Comparison of ENCODE assay signal across 15 mouse cellular contexts in the genomic region with DNA sequence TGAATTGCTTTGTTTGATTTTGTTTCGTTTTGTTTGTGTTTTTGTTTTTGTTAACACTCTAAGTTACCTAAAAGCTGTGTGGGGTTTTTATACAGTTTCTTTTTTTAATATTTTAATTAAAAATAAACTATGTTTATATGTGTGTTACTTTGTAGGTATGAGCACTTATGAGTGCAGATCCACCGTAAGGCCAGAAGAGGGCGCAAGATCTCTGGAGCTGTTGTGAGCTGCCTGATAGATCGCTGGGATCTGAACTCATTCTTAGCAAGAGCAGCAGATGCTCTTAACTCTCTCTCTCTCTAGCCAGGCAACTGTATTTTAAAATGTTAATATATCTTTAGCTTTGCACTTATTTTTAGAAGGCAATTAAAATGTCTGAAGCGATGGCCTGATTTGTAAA. TPM values are rescaled to one million over a fixed set of nuclear protein-coding genes. Genes with fewer than 3 reads are reported as not detected.
DNase-seq lines count a peak whose midpoint lies in the region; ATAC-seq and TF ChIP-seq lines count a peak whose summit lies in the region.
"Had no signal": no experiment of that assay in that cellular context is flagged by ENCODE, and none has a peak within 500 bp of the region (broad histone marks: within the 10 kb centered on the region; RNA-seq: fewer than 3 reads in every experiment).

No protein-coding gene starts in this region.

- no peaks in the 10 kb centered on the region for H3K27me3 ChIP-seq in liver, embryonic 14.5 days (ENCODE audit: control insufficient read depth, insufficient read depth, low read length)
- H3K27me3 ChIP-seq in liver, embryonic 12.5 days (replicated peaks), result no peaks in the 10 kb centered on the region
- peaks cover 5% of the 10 kb centered on the region; the same call in 1 of the 2 replicates for H3K27me3 ChIP-seq in midbrain, embryonic 13.5 days
- H3K27me3 ChIP-seq: embryonic facial prominence, embryonic 13.5 days; lung, embryonic 15.5 days; midbrain, embryonic 12.5 days; neural tube, embryonic 12.5 days had no signal

- TF ChIP-seq EP300 in liver, embryonic 14.5 days (IDR thresholded peaks at IDR 0.05; ENCODE audit: low read depth), result no peak

- WGBS in liver, embryonic 14.5 days (ENCODE audit: insufficient replicate concordance), result 82% methylated on average over 5 of the region's 5 CpGs
- 81% methylated on average over 5 of the region's 5 CpGs for WGBS in liver, embryonic 12.5 days (ENCODE audit: insufficient replicate concordance)
- 91% methylated on average over 5 of the region's 5 CpGs for WGBS in midbrain, embryonic 13.5 days

- no peak overlapping the region for H3K4me2 ChIP-seq in liver, embryonic 14.5 days (ENCODE audit: low read depth)
- no peak overlapping the region for H3K4me2 ChIP-seq in liver, embryonic 12.5 days
- H3K4me2 ChIP-seq in midbrain, embryonic 13.5 days (replicated peaks), result no peak overlapping the region

- no peak overlapping the region for H3K27ac ChIP-seq in gastrocnemius, adult 2 months
- no peak overlapping the region for H3K27ac ChIP-seq in liver, embryonic 14.5 days
- no peak overlapping the region for H3K27ac ChIP-seq in liver, embryonic 12.5 days
- no peak overlapping the region for H3K27ac ChIP-seq in midbrain, embryonic 13.5 days
- H3K27ac ChIP-seq: embryonic facial prominence, embryonic 13.5 days; neural tube, embryonic 12.5 days had no signal

- no peak for ATAC-seq in liver, embryonic 14.5 days (ENCODE audit: insufficient read depth)
- no peak for ATAC-seq in liver, embryonic 12.5 days
- no peak for ATAC-seq in midbrain, embryonic 13.5 days

- H3K9me3 ChIP-seq in liver, embryonic 14.5 days (ENCODE audit: control insufficient read depth, low read length), result no peaks in the 10 kb centered on the region
- H3K9me3 ChIP-seq in liver, embryonic 12.5 days (replicated peaks), result no peaks in the 10 kb centered on the region
- H3K9me3 ChIP-seq in midbrain, embryonic 13.5 days, result no peaks in the 10 kb centered on the region
- H3K9me3 ChIP-seq: embryonic facial prominence, embryonic 13.5 days; lung, embryonic 15.5 days; midbrain, embryonic 12.5 days; neural tube, embryonic 12.5 days had no signal

- peaks cover 17 to 37% of the 10 kb centered on the region in 2 experiments for H3K4me1 ChIP-seq in liver, embryonic 14.5 days (replicated peaks; ENCODE audit: control insufficient read depth in 2 of 2, insufficient read depth in 2 of 2, low read length in 1 of 2)
- H3K4me1 ChIP-seq in liver, embryonic 12.5 days, result peaks cover 26% of the 10 kb centered on the region
- H3K4me1 ChIP-seq in midbrain, embryonic 13.5 days (replicated peaks), result peaks cover 9% of the 10 kb centered on the region; the same call in 1 of the 2 replicates

- TF ChIP-seq CTCF in gastrocnemius, adult 2 months (IDR thresholded peaks at IDR 0.05), result peak; percentile 31; the same call in 1 of the 2 replicates
- TF ChIP-seq CTCF in liver, embryonic 14.5 days (IDR thresholded peaks at IDR 0.05; ENCODE audit: low read depth), result peak; percentile 40

- intact Hi-C loops in gastrocnemius, adult 2 months (cut with DNase I), result no loop called here
- intact Hi-C loops in gastrocnemius, postnatal 14 days (cut with DNase I; ENCODE audit: low total_unique reads), result no loop called here

- no peaks in the 10 kb centered on the region for H3K36me3 ChIP-seq in liver, embryonic 14.5 days (replicated peaks; ENCODE audit: control insufficient read depth, insufficient read depth, low read depth)
- no peaks in the 10 kb centered on the region for H3K36me3 ChIP-seq in liver, embryonic 12.5 days
- no peaks in the 10 kb centered on the region for H3K36me3 ChIP-seq in midbrain, embryonic 13.5 days
- H3K36me3 ChIP-seq: embryonic facial prominence, embryonic 13.5 days; lung, embryonic 15.5 days; midbrain, embryonic 12.5 days; neural tube, embryonic 12.5 days had no signal

- no peak for DNase-seq in gastrocnemius, adult 2 months
- DNase-seq in gastrocnemius, postnatal 14 days, result no peak
- DNase-seq in liver, embryonic 14.5 days (ENCODE audit: low read depth in 3 of 3, low spot score in 3 of 3), result no peak
- peak; percentile 18 for DNase-seq in A20 (ENCODE audit: low read depth, low spot score)
- DNase-seq in T-cell, adult 2 months (ENCODE audit: low spot score), result peak; percentile 10
- DNase-seq in Muller cell, postnatal 12 days (ENCODE audit: inconsistent ontology term), result no peak
- DNase-seq: adrenal gland, adult 8-10 months; cerebellum, adult 8-10 months; heart, postnatal 4 days had no signal

- no peak overlapping the region for H3K4me3 ChIP-seq in gastrocnemius, adult 2 months
- H3K4me3 ChIP-seq in liver, embryonic 14.5 days (ENCODE audit: insufficient read depth in 1 of 2, low read depth in 2 of 2, low read length in 2 of 2), result no peak overlapping the region
- H3K4me3 ChIP-seq in liver, embryonic 12.5 days, result no peak overlapping the region
- no peak overlapping the region for H3K4me3 ChIP-seq in midbrain, embryonic 13.5 days (replicated peaks)

- H3K9ac ChIP-seq in liver, embryonic 14.5 days (replicated peaks), result no peak overlapping the region
- no peak overlapping the region for H3K9ac ChIP-seq in liver, embryonic 12.5 days
- H3K9ac ChIP-seq in midbrain, embryonic 13.5 days (replicated peaks), result no peak overlapping the region
- H3K9ac ChIP-seq: embryonic facial prominence, embryonic 13.5 days; lung, embryonic 15.5 days; neural tube, embryonic 12.5 days had no signal

RNA-seq across cellular contexts. Expression of gene Tnfsf10, which starts 32.6 kb away (rescaled TPM):
- 10 to 100 TPM in 1 of 2 experiments, 1 to 10 TPM in 1; 3.7 to 15.2 TPM for total RNA-seq in gastrocnemius, adult 2 months (2021)
- total RNA-seq in gastrocnemius, postnatal 14 days (2021), result 1 to 10 TPM; 5.1 to 7.6 TPM
- polyA plus RNA-seq in liver, embryonic 14.5 days (2012; rRNA removed), result 0.04 and 0.09 TPM in 2 replicates
- polyA plus RNA-seq in liver, embryonic 14.5 days (2014; fragmentation: Nextera tagmentation; extraction: Ambion mirVana), result 0.04 and 0.11 TPM in 2 replicates
- 0.06 and 0.07 TPM in 2 replicates for polyA plus RNA-seq in liver, embryonic 12.5 days (2016; fragmentation: Nextera tagmentation; extraction: Ambion mirVana)
- 0.06 and 0.07 TPM in 2 replicates for polyA plus RNA-seq in midbrain, embryonic 13.5 days (2015; fragmentation: Nextera tagmentation; extraction: Ambion mirVana)
- polyA plus RNA-seq: midbrain, embryonic 12.5 days; neural tube, embryonic 12.5 days had no signal

Comparison
In these comparisons a context has a peak if more than half of its experiments do, and no peak if none do; other contexts are left out.
1. DNase-seq: peak in A20 (single experiment) and T-cell, adult 2 months (single experiment); none in gastrocnemius, adult 2 months (single experiment), gastrocnemius, postnatal 14 days (single experiment), liver, embryonic 14.5 days (0 of 3) and Muller cell, postnatal 12 days (single experiment).